Mouse (Mus musculus): ENCODE results near the gene Creb5. TPM values are rescaled to one million over a fixed set of nuclear protein-coding genes. Genes with fewer than 3 reads are reported as not detected.

Gene Creb5
- total RNA-seq, 1 experiment, result 1.1 TPM

- no peak for DNase-seq (ENCODE audit: low read depth, low spot score)
- no peak overlapping the region for H3K27ac ChIP-seq (ENCODE audit: insufficient read depth, low read depth, low read length, poor library complexity, severe bottlenecking)
- no peaks in the 10 kb centered on the region for H3K9me3 ChIP-seq (ENCODE audit: control insufficient read depth, insufficient read depth, low read depth, low read length)
- no peaks in the 10 kb centered on the region for H3K36me3 ChIP-seq (ENCODE audit: control insufficient read depth, insufficient read depth, low read length, poor library complexity, severe bottlenecking)
- H3K4me1 ChIP-seq (ENCODE audit: control insufficient read depth in 2 of 2, insufficient read depth in 2 of 2, low read length in 2 of 2, poor library complexity in 1 of 2), result 0 out of 4 replicates have a peak, but pooled peaks cover 0 to 2% of the 10 kb centered on the region in 2 experiments
- no peak overlapping the region for H3K4me3 ChIP-seq (ENCODE audit: insufficient read depth in 1 of 2, low read depth in 1 of 2, low read length in 2 of 2, poor library complexity in 1 of 2, severe bottlenecking in 1 of 2)
- no peak overlapping the region for H3K9ac ChIP-seq (ENCODE audit: insufficient read depth, low read depth, low read length, poor library complexity, severe bottlenecking)
- in situ Hi-C loops (cut with MboI; ENCODE audit: low sequenced_read_pairs in 2 of 2, unreplicated experiment in 2 of 2), result no loop called here
- TF ChIP-seq HCFC1 (IDR thresholded peaks at IDR 0.05; ENCODE audit: borderline replicate concordance, insufficient read depth, low read length), result no peak
- TF ChIP-seq ZC3H11A (IDR thresholded peaks at IDR 0.05; ENCODE audit: borderline replicate concordance, low read depth, low read length), result no peak
- no peak for TF ChIP-seq MAFK (IDR thresholded peaks at IDR 0.05; ENCODE audit: insufficient read depth, low read depth, low read length)
- no peak for TF ChIP-seq ZNF384 (IDR thresholded peaks at IDR 0.05; ENCODE audit: low read depth, low read length)
- no peak for TF ChIP-seq CHD2 (IDR thresholded peaks at IDR 0.05; ENCODE audit: low read depth, low read length)
These were observed 302.7 kb downstream of the Creb5 start for GRCm38 (mm10) chr6:53589746-53590145.

- H3K27ac ChIP-seq (ENCODE audit: insufficient read depth, low read depth, low read length, poor library complexity, severe bottlenecking), result no peak overlapping the region
- in situ Hi-C loops (cut with MboI; ENCODE audit: low sequenced_read_pairs in 2 of 2, unreplicated experiment in 2 of 2), result no loop called here
These were observed 305.2 kb downstream of the Creb5 start for GRCm38 (mm10) chr6:53592230-53592629.

GRCm38 (mm10) chr6:53593603-53594002 is 306.5 kb downstream of the Creb5 start:
- Histone ChIP-seq H3K4me1 (ENCODE audit: control insufficient read depth in 2 of 2, insufficient read depth in 2 of 2, low read length in 2 of 2, poor library complexity in 1 of 2) (0 out of 4 replicates have a peak, but pooled peaks cover 0 to 2% of the 10 kb centered on the region in 2 experiments), H3K4me3 (ENCODE audit: insufficient read depth in 1 of 2, low read depth in 1 of 2, low read length in 2 of 2, poor library complexity in 1 of 2, severe bottlenecking in 1 of 2) (no peak overlapping the region), H3K36me3 (ENCODE audit: control insufficient read depth, insufficient read depth, low read length, poor library complexity, severe bottlenecking) (no peaks in the 10 kb centered on the region), H3K27ac (ENCODE audit: insufficient read depth, low read depth, low read length, poor library complexity, severe bottlenecking) (no peak overlapping the region), H3K9ac (ENCODE audit: insufficient read depth, low read depth, low read length, poor library complexity, severe bottlenecking) (no peak overlapping the region), H3K9me3 (ENCODE audit: control insufficient read depth, insufficient read depth, low read depth, low read length) (no peaks in the 10 kb centered on the region)
- in situ Hi-C loops (cut with MboI; ENCODE audit: low sequenced_read_pairs in 2 of 2, unreplicated experiment in 2 of 2), result no loop called here
- DNase-seq (ENCODE audit: low read depth, low spot score), result no peak
- TF ChIP-seq MAFK (IDR thresholded peaks at IDR 0.05; ENCODE audit: insufficient read depth, low read depth, low read length) (no peak), ZC3H11A (IDR thresholded peaks at IDR 0.05; ENCODE audit: borderline replicate concordance, low read depth, low read length) (no peak), ZNF384 (IDR thresholded peaks at IDR 0.05; ENCODE audit: low read depth, low read length) (no peak), CHD2 (IDR thresholded peaks at IDR 0.05; ENCODE audit: low read depth, low read length) (no peak), HCFC1 (IDR thresholded peaks at IDR 0.05; ENCODE audit: borderline replicate concordance, insufficient read depth, low read length) (no peak)

More at GRCm38 (mm10) chr6:53592230-53592629, 305.2 kb downstream of the Creb5 start:
- no peak for DNase-seq (ENCODE audit: low read depth, low spot score)
- Histone ChIP-seq H3K9ac (ENCODE audit: insufficient read depth, low read depth, low read length, poor library complexity, severe bottlenecking) (no peak overlapping the region), H3K36me3 (ENCODE audit: control insufficient read depth, insufficient read depth, low read length, poor library complexity, severe bottlenecking) (no peaks in the 10 kb centered on the region), H3K4me1 (ENCODE audit: control insufficient read depth in 2 of 2, insufficient read depth in 2 of 2, low read length in 2 of 2, poor library complexity in 1 of 2) (0 out of 4 replicates have a peak, but pooled peaks cover 0 to 2% of the 10 kb centered on the region in 2 experiments), H3K9me3 (ENCODE audit: control insufficient read depth, insufficient read depth, low read depth, low read length) (no peaks in the 10 kb centered on the region), H3K4me3 (ENCODE audit: insufficient read depth in 1 of 2, low read depth in 1 of 2, low read length in 2 of 2, poor library complexity in 1 of 2, severe bottlenecking in 1 of 2) (no peak overlapping the region)
- no peak for TF ChIP-seq ZNF384 (IDR thresholded peaks at IDR 0.05; ENCODE audit: low read depth, low read length)
- TF ChIP-seq HCFC1 (IDR thresholded peaks at IDR 0.05; ENCODE audit: borderline replicate concordance, insufficient read depth, low read length), result no peak
- no peak for TF ChIP-seq ZC3H11A (IDR thresholded peaks at IDR 0.05; ENCODE audit: borderline replicate concordance, low read depth, low read length)
- TF ChIP-seq CHD2 (IDR thresholded peaks at IDR 0.05; ENCODE audit: low read depth, low read length), result no peak

GRCm38 (mm10) chr6:53594316-53594715 is 307.2 kb downstream of the Creb5 start:
- H3K9ac ChIP-seq (ENCODE audit: insufficient read depth, low read depth, low read length, poor library complexity, severe bottlenecking), result no peak overlapping the region
- no peak for DNase-seq (ENCODE audit: low read depth, low spot score)
- H3K27ac ChIP-seq (ENCODE audit: insufficient read depth, low read depth, low read length, poor library complexity, severe bottlenecking), result no peak overlapping the region
- in situ Hi-C loops (cut with MboI; ENCODE audit: low sequenced_read_pairs in 2 of 2, unreplicated experiment in 2 of 2), result no loop called here
- TF ChIP-seq ZC3H11A (IDR thresholded peaks at IDR 0.05; ENCODE audit: borderline replicate concordance, low read depth, low read length) (no peak), CHD2 (IDR thresholded peaks at IDR 0.05; ENCODE audit: low read depth, low read length) (no peak), MAFK (IDR thresholded peaks at IDR 0.05; ENCODE audit: insufficient read depth, low read depth, low read length) (no peak), HCFC1 (IDR thresholded peaks at IDR 0.05; ENCODE audit: borderline replicate concordance, insufficient read depth, low read length) (no peak)
- no peaks in the 10 kb centered on the region for H3K36me3 ChIP-seq (ENCODE audit: control insufficient read depth, insufficient read depth, low read length, poor library complexity, severe bottlenecking)
- H3K4me3 ChIP-seq (ENCODE audit: insufficient read depth in 1 of 2, low read depth in 1 of 2, low read length in 2 of 2, poor library complexity in 1 of 2, severe bottlenecking in 1 of 2), result no peak overlapping the region
- H3K4me1 ChIP-seq (ENCODE audit: control insufficient read depth in 2 of 2, insufficient read depth in 2 of 2, low read length in 2 of 2, poor library complexity in 1 of 2), result 0 out of 4 replicates have a peak, but pooled peaks cover 0 to 2% of the 10 kb centered on the region in 2 experiments
- H3K9me3 ChIP-seq (ENCODE audit: control insufficient read depth, insufficient read depth, low read depth, low read length), result no peaks in the 10 kb centered on the region

- Histone ChIP-seq H3K36me3 (ENCODE audit: control insufficient read depth, insufficient read depth, low read length, poor library complexity, severe bottlenecking) (no peaks in the 10 kb centered on the region), H3K9me3 (ENCODE audit: control insufficient read depth, insufficient read depth, low read depth, low read length) (no peaks in the 10 kb centered on the region), H3K4me1 (ENCODE audit: control insufficient read depth in 2 of 2, insufficient read depth in 2 of 2, low read length in 2 of 2, poor library complexity in 1 of 2) (0 out of 4 replicates have a peak, but pooled peaks cover 0 to 2% of the 10 kb centered on the region in 2 experiments), H3K9ac (ENCODE audit: insufficient read depth, low read depth, low read length, poor library complexity, severe bottlenecking) (no peak overlapping the region), H3K27ac (ENCODE audit: insufficient read depth, low read depth, low read length, poor library complexity, severe bottlenecking) (no peak overlapping the region), H3K4me3 (ENCODE audit: insufficient read depth in 1 of 2, low read depth in 1 of 2, low read length in 2 of 2, poor library complexity in 1 of 2, severe bottlenecking in 1 of 2) (no peak overlapping the region)
- no peak for DNase-seq (ENCODE audit: low read depth, low spot score)
- TF ChIP-seq CHD2 (IDR thresholded peaks at IDR 0.05; ENCODE audit: low read depth, low read length) (no peak), ZNF384 (IDR thresholded peaks at IDR 0.05; ENCODE audit: low read depth, low read length) (no peak), ZC3H11A (IDR thresholded peaks at IDR 0.05; ENCODE audit: borderline replicate concordance, low read depth, low read length) (no peak), HCFC1 (IDR thresholded peaks at IDR 0.05; ENCODE audit: borderline replicate concordance, insufficient read depth, low read length) (no peak), MAFK (IDR thresholded peaks at IDR 0.05; ENCODE audit: insufficient read depth, low read depth, low read length) (no peak)
- in situ Hi-C loops (cut with MboI; ENCODE audit: low sequenced_read_pairs in 2 of 2, unreplicated experiment in 2 of 2), result no loop called here
These were observed 309.3 kb downstream of the Creb5 start for GRCm38 (mm10) chr6:53596402-53596801.
